Mouse (Mus musculus): ENCODE measurements at regions not wholly inside any gene's neighbourhood (a gene's known extent, or its start where the extent isn't known, plus 50 kb on each side); places are given as distances from the start of the nearest gene placed in this dataset.

GRCm38 (mm10) chr8:10862442-10862841, 145.8 kb downstream of the Irs2 start:
- H3K36me3 ChIP-seq = no peaks in the 10 kb centered on the region
- H3K4me1 ChIP-seq = peaks cover 5% of the 10 kb centered on the region
- H3K9ac ChIP-seq = no peak overlapping the region
- H3K27ac ChIP-seq = no peak overlapping the region
- H3K4me3 ChIP-seq = no peak overlapping the region
- no peaks in the 10 kb centered on the region for H3K9me3 ChIP-seq
- no peak overlapping the region for H3K4me2 ChIP-seq
- no peaks in the 10 kb centered on the region for H3K27me3 ChIP-seq
- WGBS = 57% methylated on average over 13 of the region's 13 CpGs
- no peak; the same call in 1 of the 2 replicates for ATAC-seq (ENCODE audit: insufficient number of reproducible peaks, low FRiP score, low TSS enrichment, low read depth)

DNA sequence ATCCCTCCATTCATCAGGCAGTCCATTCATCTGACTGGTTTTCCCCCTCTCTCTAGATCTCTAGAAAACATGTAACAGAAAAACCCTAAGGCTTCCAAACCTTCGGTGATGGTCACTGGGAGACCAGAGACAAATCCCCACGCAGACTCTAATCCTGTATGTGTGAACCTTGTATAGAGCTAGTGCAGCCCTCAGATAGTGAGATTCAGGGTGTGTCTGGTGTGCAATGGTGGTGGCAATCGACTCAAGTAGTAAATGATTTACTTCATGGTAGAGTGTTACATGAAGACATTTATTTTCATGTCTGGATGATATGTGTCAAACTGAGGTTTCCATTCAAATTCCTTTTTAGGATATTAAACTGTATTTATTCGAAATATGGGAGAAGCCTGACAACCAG, 147.4 kb downstream of the Irs2 start:
- 81% methylated on average over 4 of the region's 4 CpGs for WGBS
- H3K9me3 ChIP-seq = no peaks in the 10 kb centered on the region
- H3K9ac ChIP-seq = no peak overlapping the region

DNA sequence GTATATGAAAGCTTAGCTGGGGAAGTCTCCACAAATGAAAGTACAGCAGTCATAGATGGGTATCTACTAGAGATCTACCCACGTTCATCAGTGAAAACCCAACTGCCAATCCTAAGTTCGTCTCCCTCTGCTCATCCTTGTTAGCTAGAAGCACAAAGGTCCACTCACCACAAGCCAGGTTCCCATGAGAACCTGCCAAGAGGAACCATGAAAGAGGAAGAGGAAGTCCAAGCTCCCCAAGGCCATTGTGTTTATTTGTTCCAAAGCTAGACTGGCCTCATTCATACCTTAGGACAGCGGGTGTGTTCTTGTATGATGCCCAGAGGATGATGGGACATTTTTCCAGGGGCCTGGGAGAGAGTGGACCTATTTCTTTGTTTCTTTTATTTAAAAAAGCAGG, 150.4 kb downstream of the Irs2 start:
- ATAC-seq (ENCODE audit: insufficient number of reproducible peaks, low FRiP score, low TSS enrichment, low read depth) = no peak
- H3K27ac ChIP-seq = no peak overlapping the region
- WGBS = 92% methylated on average over 3 of the region's 3 CpGs
- no peaks in the 10 kb centered on the region for H3K9me3 ChIP-seq
- H3K4me2 ChIP-seq = no peak overlapping the region
- H3K4me3 ChIP-seq = no peak overlapping the region
- no peaks in the 10 kb centered on the region for H3K36me3 ChIP-seq
- H3K9ac ChIP-seq = no peak overlapping the region
- no peaks in the 10 kb centered on the region for H3K27me3 ChIP-seq
- H3K4me1 ChIP-seq = no peaks in the 10 kb centered on the region

More for the DNA sequence above, 147.4 kb downstream of the Irs2 start:
- Histone ChIP-seq H3K4me1 (peaks cover 4% of the 10 kb centered on the region), H3K27me3 (no peaks in the 10 kb centered on the region), H3K27ac (no peak overlapping the region), H3K36me3 (no peaks in the 10 kb centered on the region), H3K4me3 (no peak overlapping the region), H3K4me2 (no peak overlapping the region)
- ATAC-seq (ENCODE audit: insufficient number of reproducible peaks, low FRiP score, low TSS enrichment, low read depth) = no peak

- Histone ChIP-seq H3K9ac (no peak overlapping the region), H3K4me1 (no peaks in the 10 kb centered on the region), H3K27ac (no peak overlapping the region), H3K4me2 (no peak overlapping the region), H3K36me3 (no peaks in the 10 kb centered on the region), H3K4me3 (no peak overlapping the region), H3K27me3 (no peaks in the 10 kb centered on the region), H3K9me3 (no peaks in the 10 kb centered on the region)
- whole genome bisulfite sequencing = 76% methylated on average over 15 of the region's 15 CpGs
- no peak for ATAC-seq (ENCODE audit: insufficient number of reproducible peaks, low FRiP score, low TSS enrichment, low read depth)
These were observed 151.1 kb downstream of the Irs2 start for GRCm38 (mm10) chr8:10856996-10857720.

- Histone ChIP-seq H3K4me1 (no peaks in the 10 kb centered on the region), H3K9ac (no peak overlapping the region), H3K27ac (no peak overlapping the region), H3K27me3 (no peaks in the 10 kb centered on the region), H3K36me3 (no peaks in the 10 kb centered on the region), H3K4me3 (no peak overlapping the region), H3K4me2 (no peak overlapping the region), H3K9me3 (no peaks in the 10 kb centered on the region)
- no peak for ATAC-seq (ENCODE audit: insufficient number of reproducible peaks, low FRiP score, low TSS enrichment, low read depth)
- 66% methylated on average over 3 of the region's 3 CpGs for WGBS
These were observed 152.6 kb downstream of the Irs2 start for GRCm38 (mm10) chr8:10855696-10856095.

DNA sequence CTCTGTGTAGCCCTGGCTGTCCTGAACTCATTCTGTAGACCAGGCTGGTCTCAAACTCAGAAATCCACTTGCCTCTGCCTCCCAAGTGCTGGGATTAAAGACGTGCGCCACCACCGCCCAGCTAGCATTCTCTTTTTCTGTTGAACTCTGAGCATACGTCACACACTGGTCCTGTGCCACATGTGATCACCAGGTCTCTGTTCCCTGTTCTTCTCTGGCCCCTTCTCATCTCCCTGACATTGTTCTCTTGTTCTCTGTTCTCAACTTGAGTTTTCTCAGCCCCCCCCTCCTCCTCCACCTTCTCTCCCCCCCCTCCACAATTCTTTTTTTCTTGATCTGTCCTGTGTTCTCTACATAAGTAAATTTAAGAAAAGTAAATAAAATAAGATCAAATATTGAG, 153.1 kb downstream of the Irs2 start:
- 78% methylated on average over 4 of the region's 4 CpGs for WGBS
- ATAC-seq (ENCODE audit: insufficient number of reproducible peaks, low FRiP score, low TSS enrichment, low read depth) = no peak
- no peaks in the 10 kb centered on the region for H3K36me3 ChIP-seq

GRCm38 (mm10) chr8:10854600-10854999, 153.7 kb downstream of the Irs2 start:
- Histone ChIP-seq H3K27me3 (no peaks in the 10 kb centered on the region), H3K4me3 (no peak overlapping the region)

More for the DNA sequence above, 153.1 kb downstream of the Irs2 start:
- H3K4me2 ChIP-seq = no peak overlapping the region
- no peaks in the 10 kb centered on the region for H3K27me3 ChIP-seq
- no peak overlapping the region for H3K9ac ChIP-seq
- no peak overlapping the region for H3K4me3 ChIP-seq
- no peaks in the 10 kb centered on the region for H3K9me3 ChIP-seq
- no peaks in the 10 kb centered on the region for H3K4me1 ChIP-seq
- no peak overlapping the region for H3K27ac ChIP-seq

DNA sequence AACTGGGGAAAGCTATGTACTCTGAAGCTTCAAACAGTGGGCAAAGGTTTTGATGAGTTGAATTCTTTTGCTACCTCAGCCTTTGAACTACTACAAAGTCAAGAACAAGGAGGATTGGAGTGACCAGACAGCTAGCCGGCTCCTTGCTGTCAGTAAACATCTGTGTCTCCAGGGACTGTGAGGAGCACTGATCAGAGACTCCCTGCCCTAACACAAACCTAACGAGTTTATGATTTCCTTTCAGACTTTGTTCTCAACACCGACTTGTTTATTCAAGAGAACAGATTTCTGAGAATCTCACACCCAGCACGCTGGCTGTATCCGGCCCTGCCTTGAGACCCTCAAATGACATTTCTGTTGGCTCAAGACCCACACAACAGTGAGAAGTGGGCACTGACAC, 154.4 kb downstream of the Irs2 start:
- Histone ChIP-seq H3K27me3 (no peaks in the 10 kb centered on the region), H3K36me3 (no peaks in the 10 kb centered on the region), H3K4me3 (no peak overlapping the region), H3K9ac (no peak overlapping the region), H3K4me2 (no peak overlapping the region), H3K27ac (no peak overlapping the region), H3K4me1 (no peaks in the 10 kb centered on the region), H3K9me3 (no peaks in the 10 kb centered on the region)
- no peak for ATAC-seq (ENCODE audit: insufficient number of reproducible peaks, low FRiP score, low TSS enrichment, low read depth)
- WGBS = 66% methylated on average over 5 of the region's 5 CpGs

More at GRCm38 (mm10) chr8:10854600-10854999, 153.7 kb downstream of the Irs2 start:
- H3K4me2 ChIP-seq = no peak overlapping the region
- H3K9ac ChIP-seq = no peak overlapping the region
- no peak overlapping the region for H3K27ac ChIP-seq
- no peak for ATAC-seq (ENCODE audit: insufficient number of reproducible peaks, low FRiP score, low TSS enrichment, low read depth)
- no peaks in the 10 kb centered on the region for H3K9me3 ChIP-seq
- H3K36me3 ChIP-seq = no peaks in the 10 kb centered on the region
- WGBS = 50% methylated on average over 6 of the region's 6 CpGs
- H3K4me1 ChIP-seq = no peaks in the 10 kb centered on the region

GRCm38 (mm10) chr8:10849916-10850315, 158.3 kb downstream of the Irs2 start:
- no peaks in the 10 kb centered on the region for H3K36me3 ChIP-seq
- WGBS = 88% methylated on average over 7 of the region's 7 CpGs
- H3K27ac ChIP-seq = no peak overlapping the region
- H3K9ac ChIP-seq = no peak overlapping the region
- H3K4me3 ChIP-seq = no peak overlapping the region
- no peaks in the 10 kb centered on the region for H3K27me3 ChIP-seq
- H3K9me3 ChIP-seq = no peaks in the 10 kb centered on the region
- no peak for ATAC-seq (ENCODE audit: insufficient number of reproducible peaks, low FRiP score, low TSS enrichment, low read depth)
- no peak overlapping the region for H3K4me2 ChIP-seq
- no peaks in the 10 kb centered on the region for H3K4me1 ChIP-seq

- no peaks in the 10 kb centered on the region for H3K9me3 ChIP-seq
- ATAC-seq (ENCODE audit: insufficient number of reproducible peaks, low FRiP score, low TSS enrichment, low read depth) = no peak
These were observed 162.7 kb downstream of the Irs2 start for GRCm38 (mm10) chr8:10845607-10846006.

GRCm38 (mm10) chr8:10840853-10841531, 167.3 kb downstream of the Irs2 start:
- Histone ChIP-seq H3K4me2 (no peak overlapping the region), H3K9me3 (no peaks in the 10 kb centered on the region), H3K27ac (no peak overlapping the region), H3K27me3 (no peaks in the 10 kb centered on the region), H3K4me1 (no peaks in the 10 kb centered on the region), H3K4me3 (no peak overlapping the region), H3K36me3 (no peaks in the 10 kb centered on the region), H3K9ac (no peak overlapping the region)
- WGBS = 85% methylated on average over 12 of the region's 12 CpGs
- ATAC-seq (ENCODE audit: insufficient number of reproducible peaks, low FRiP score, low TSS enrichment, low read depth) = no peak

More at GRCm38 (mm10) chr8:10845607-10846006, 162.7 kb downstream of the Irs2 start:
- Histone ChIP-seq H3K36me3 (no peaks in the 10 kb centered on the region), H3K4me1 (no peaks in the 10 kb centered on the region), H3K4me3 (no peak overlapping the region), H3K4me2 (no peak overlapping the region), H3K9ac (no peak overlapping the region), H3K27ac (no peak overlapping the region), H3K27me3 (no peaks in the 10 kb centered on the region)
- WGBS = 46% methylated on average over 6 of the region's 6 CpGs

GRCm38 (mm10) chr8:10840044-10840443, 168.2 kb downstream of the Irs2 start:
- Histone ChIP-seq H3K27ac (no peak overlapping the region), H3K4me3 (no peak overlapping the region), H3K27me3 (no peaks in the 10 kb centered on the region), H3K4me1 (no peaks in the 10 kb centered on the region), H3K36me3 (no peaks in the 10 kb centered on the region), H3K9me3 (no peaks in the 10 kb centered on the region), H3K4me2 (no peak overlapping the region), H3K9ac (no peak overlapping the region)
- ATAC-seq (ENCODE audit: insufficient number of reproducible peaks, low FRiP score, low TSS enrichment, low read depth) = no peak
- WGBS = 80% methylated on average over 1 of the region's 1 CpGs
